Mouse (Mus musculus) heart, adult 11 months (tissue): ENCODE data around the gene Cxcr6.

ENCODE experiments used
- DNase-seq: peaks from one replicate; pipeline ENCODE4 v3.0.0; 2022

Gene Cxcr6

GRCm38 (mm10) chr9:123826631-123827030 is 20.4 kb downstream of the Cxcr6 start:
- DNase-seq, result no peak

- peak; percentile 87 for DNase-seq
Observed at GRCm38 (mm10) chr9:123828916-123829315, 22.6 kb downstream of the Cxcr6 start.

- DNase-seq, result peak; percentile 46
Observed at GRCm38 (mm10) chr9:123835851-123836250, 29.6 kb downstream of the Cxcr6 start.

GRCm38 (mm10) chr9:123840243-123840642 is 34.0 kb downstream of the Cxcr6 start:
- peak; percentile 84 for DNase-seq

GRCm38 (mm10) chr9:123844468-123844867 is 38.2 kb downstream of the Cxcr6 start:
- DNase-seq, result peak; percentile 88

GRCm38 (mm10) chr9:123845120-123845519 is 38.8 kb downstream of the Cxcr6 start:
- DNase-seq, result peak; percentile 97

- peak; percentile 58 for DNase-seq
Observed at GRCm38 (mm10) chr9:123846490-123846889, 40.2 kb downstream of the Cxcr6 start.

GRCm38 (mm10) chr9:123849976-123850695 is 43.9 kb downstream of the Cxcr6 start:
- peak; percentile 85 for DNase-seq

GRCm38 (mm10) chr9:123850705-123851061 is 44.4 kb downstream of the Cxcr6 start:
- DNase-seq, result peak; percentile 95

- peak; percentile 98 for DNase-seq
Observed at GRCm38 (mm10) chr9:123851062-123851712, 44.9 kb downstream of the Cxcr6 start.

- DNase-seq, result peak; percentile 100
Observed at GRCm38 (mm10) chr9:123851713-123852448, 45.6 kb downstream of the Cxcr6 start, which contains the start of gene Fyco1. Fyco1 (minus strand) TSS chr9:123851899.

- peak; percentile 88 for DNase-seq
Observed at GRCm38 (mm10) chr9:123852449-123853390, 46.4 kb downstream of the Cxcr6 start.

- DNase-seq, result peak; percentile 40
Observed at GRCm38 (mm10) chr9:123856836-123857235, 50.6 kb downstream of the Cxcr6 start.
